Mouse (Mus musculus) cerebellum, adult 2 months (tissue): ENCODE results near the gene Lrrc59.

Experiments used
- CTCF ChIP-seq: fragments of 200-500 bp; IDR thresholded peaks from 2 replicates; pipeline ENCODE4 v1.5.1; 2011; ENCODE audit warnings: low read depth, mild to moderate bottlenecking, control low read depth, low read length, moderate library complexity, borderline replicate concordance; ENCODE audit not compliant: insufficient read depth
- POLR2A ChIP-seq: fragments of 200-500 bp; IDR thresholded peaks from 2 replicates; pipeline ENCODE4 v1.6.1; 2011; ENCODE audit warnings: low read length, control low read depth, borderline replicate concordance; ENCODE audit not compliant: insufficient read depth

GRCm38 (mm10) chr11:94687178-94687577 lies 57.6 kb downstream of the Lrrc59 start:
- TF ChIP-seq CTCF: no peak
- no peak for TF ChIP-seq POLR2A
